Mouse (Mus musculus): ENCODE data around the gene Mbl1. TPM values are rescaled to one million over a fixed set of nuclear protein-coding genes. Genes with fewer than 3 reads are reported as not detected.

The Mbl1 gene
- polyA plus RNA-seq (2015; fragmentation: Nextera tagmentation; extraction: Ambion mirVana) = not detected in 2 replicates

DNA sequence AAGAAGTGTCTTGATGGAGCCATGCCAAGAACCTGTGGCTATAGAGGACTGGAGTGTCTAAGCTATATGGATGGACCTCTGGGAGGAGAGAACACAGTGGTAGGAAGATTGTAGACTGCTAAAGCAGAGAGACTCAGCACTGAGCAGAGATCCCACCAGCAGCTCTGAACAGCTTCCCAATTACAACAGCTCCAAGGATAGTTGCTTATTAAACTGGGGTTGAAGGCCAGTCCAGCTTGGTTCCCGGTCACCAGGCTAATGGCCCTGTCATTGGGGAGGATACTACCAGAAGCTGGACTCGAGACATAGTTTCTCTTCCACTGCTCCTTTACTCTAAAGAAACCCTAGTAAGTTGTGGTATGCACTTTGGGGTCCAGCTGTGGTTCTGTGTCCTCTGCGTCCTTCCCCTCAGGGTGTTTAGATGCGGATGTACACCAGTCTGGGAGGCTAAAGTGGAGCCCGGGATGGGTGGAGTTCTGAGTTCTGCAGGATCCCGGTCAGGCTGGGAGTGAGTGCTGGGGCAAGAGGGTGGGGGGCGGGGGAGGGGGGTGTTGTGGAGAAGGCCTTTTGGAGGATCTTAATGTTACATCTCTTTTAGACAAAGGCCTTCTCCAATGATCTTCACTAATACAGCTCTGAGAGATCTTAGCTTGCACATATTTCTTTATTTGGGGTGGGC is at the start of gene Mbl1:
Mbl1 (plus strand) TSS at position 239 of the 679 bp plus-strand sequence.

DNA sequence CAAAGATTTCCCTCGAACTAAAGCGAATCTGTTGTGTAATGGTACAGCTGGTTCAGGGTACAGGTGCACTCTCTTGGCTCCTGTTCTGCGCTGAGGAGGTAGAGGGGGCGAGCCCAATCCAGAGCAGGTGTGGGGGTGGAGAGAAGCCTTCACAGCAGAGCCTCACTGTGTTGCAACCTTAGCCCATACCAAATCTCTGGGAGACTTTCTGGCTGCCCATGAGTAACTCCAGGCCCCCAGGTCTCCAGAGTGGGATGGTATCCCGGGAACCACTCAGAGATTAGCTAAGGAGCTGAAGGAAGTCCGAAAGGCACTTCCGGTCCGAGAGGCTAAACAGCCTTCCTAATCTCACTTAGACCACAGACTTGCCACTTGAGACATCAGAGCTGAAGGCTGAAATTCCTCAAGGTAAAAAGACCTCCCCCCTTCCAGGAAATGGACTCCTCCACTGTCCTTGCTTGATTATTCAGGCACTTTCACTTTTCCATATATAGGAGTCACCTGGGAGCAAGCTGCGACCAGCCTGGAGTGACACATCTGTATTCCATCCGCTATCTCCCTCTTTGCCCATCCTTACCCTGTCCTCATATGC is 46.3 kb upstream of the Mbl1 start, which contains the start of gene Mat1a:
Mat1a (plus strand) TSS at position 183 of the 592 bp plus-strand sequence.

DNA sequence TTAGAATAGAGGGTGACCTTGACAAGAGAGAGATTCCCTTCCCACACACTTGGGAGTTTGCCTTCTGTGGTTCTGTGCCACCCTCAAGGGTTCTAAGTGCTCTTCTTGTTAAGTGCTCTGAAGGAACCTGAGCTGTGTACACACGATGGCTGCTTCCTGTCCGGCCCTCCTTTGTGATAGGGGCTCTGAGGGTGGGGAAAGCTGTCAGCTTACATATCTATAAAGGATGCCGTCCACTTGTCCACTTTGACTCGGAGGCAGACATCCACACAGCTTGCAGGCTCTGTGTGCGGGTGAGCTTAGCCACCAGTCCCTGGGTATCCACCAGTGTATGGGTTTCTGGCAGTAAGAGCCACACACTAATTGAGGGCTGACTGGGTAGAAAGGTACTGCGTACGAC is 19.7 kb upstream of the Mbl1 start, which contains the start of gene Sftpa1:
Sftpa1 (plus strand) TSS at position 243 of the 400 bp plus-strand sequence.

DNA sequence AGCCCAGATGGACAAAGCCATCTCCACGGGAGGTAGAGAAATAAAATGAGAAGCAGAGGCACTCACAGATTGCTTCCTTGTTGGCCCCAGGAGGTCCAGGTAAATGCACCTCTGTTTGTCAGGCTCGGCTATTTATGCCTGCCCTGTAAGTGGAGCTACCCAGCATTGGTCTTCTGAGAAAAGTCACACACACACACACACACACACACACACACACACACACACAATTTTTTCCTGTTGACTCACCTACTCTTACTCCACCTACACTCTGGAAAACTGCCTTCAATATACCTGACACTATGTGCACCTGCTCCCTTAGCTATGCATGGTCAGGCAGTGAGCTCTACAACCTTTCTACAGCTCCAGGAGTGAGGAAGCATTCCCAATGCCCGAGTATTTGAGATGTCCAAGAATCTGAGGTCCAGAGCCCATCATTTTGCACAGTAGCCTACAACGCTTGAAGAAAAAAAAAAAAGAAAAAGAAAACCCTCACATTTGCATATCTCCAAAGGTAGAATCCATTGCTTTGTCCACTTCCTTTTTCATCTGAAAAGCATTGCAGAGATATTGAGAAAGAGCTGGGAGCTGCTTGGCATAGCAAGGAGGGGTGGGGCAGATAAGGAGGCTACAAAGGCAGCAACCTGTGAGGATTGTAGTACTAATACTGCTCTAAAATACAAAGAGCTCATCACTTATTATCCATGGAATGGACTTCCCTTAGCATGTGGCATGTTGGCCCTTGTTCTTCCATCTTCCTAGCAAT is 34.0 kb downstream of the Mbl1 start, which contains the start of gene Sftpd:
Sftpd (minus strand) TSS at position 91 of the 763 bp plus-strand sequence.

Other genes starting within 250 kb of the Mbl1 start
- gene Tspan14, start 184.7 kb upstream of the Mbl1 start, polyA plus RNA-seq (2015; fragmentation: Nextera tagmentation; extraction: Ambion mirVana) = 45.2 and 46.7 TPM in 2 replicates
- 216 and 236 TPM in 2 replicates for gene Fam213a, start 137.7 kb upstream of the Mbl1 start, polyA plus RNA-seq (2015; fragmentation: Nextera tagmentation; extraction: Ambion mirVana)
- 0.21 and 0.26 TPM in 2 replicates for gene Dydc2, start 82.2 kb upstream of the Mbl1 start, polyA plus RNA-seq (2015; fragmentation: Nextera tagmentation; extraction: Ambion mirVana)
- gene Dydc1, start 78.5 kb upstream of the Mbl1 start, polyA plus RNA-seq (2015; fragmentation: Nextera tagmentation; extraction: Ambion mirVana) = 0.16 and 0.33 TPM in 2 replicates
- gene Mat1a, start 46.4 kb upstream of the Mbl1 start, polyA plus RNA-seq (2015; fragmentation: Nextera tagmentation; extraction: Ambion mirVana) = 0.23 and 1.1 TPM in 2 replicates
- 0.10 and 0.12 TPM in 2 replicates for gene Sftpa1, start 19.7 kb upstream of the Mbl1 start, polyA plus RNA-seq (2015; fragmentation: Nextera tagmentation; extraction: Ambion mirVana)
- gene Sftpd, start 33.7 kb downstream of the Mbl1 start, polyA plus RNA-seq (2015; fragmentation: Nextera tagmentation; extraction: Ambion mirVana) = not detected in 2 replicates
- gene Gm2832, start 127.3 kb downstream of the Mbl1 start, polyA plus RNA-seq (2015; fragmentation: Nextera tagmentation; extraction: Ambion mirVana) = not detected in 2 replicates
- gene Gm5798, start 197.2 kb downstream of the Mbl1 start, polyA plus RNA-seq (2015; fragmentation: Nextera tagmentation; extraction: Ambion mirVana) = not detected in 2 replicates
- gene Gm7945, start 234.9 kb downstream of the Mbl1 start, polyA plus RNA-seq (2015; fragmentation: Nextera tagmentation; extraction: Ambion mirVana) = not detected in 2 replicates